ENCODE assay signal across 18 mouse cellular contexts in the genomic region with DNA sequence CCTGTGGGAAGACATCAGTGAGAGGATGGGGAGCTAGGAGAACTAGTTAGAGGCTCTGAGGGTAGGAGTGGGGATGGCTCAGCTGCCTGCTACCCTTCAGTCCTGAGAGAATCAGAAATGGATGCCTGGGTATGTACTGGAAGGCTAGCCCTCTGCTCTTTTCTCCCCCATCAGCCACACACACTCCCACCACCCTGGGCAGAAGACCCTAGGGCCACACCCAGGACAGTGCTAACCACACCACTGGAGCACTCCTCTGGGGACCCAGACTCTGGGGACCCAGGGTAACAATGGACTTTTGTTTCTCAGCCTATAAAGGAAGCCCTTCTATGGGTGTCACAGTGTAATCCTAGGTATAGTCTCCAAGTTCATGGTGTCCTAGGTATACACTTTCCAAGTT.
DNase-seq lines count a peak whose midpoint lies in the region; ATAC-seq and TF ChIP-seq lines count a peak whose summit lies in the region.
"Had no signal": no experiment of that assay in that cellular context is flagged by ENCODE, and none has a peak within 500 bp of the region (broad histone marks: within the 10 kb centered on the region; RNA-seq: fewer than 3 reads in every experiment).

No protein-coding gene starts in this region.

- TF ChIP-seq CTCF in liver, postnatal 0 days (IDR thresholded peaks at IDR 0.05; ENCODE audit: low read depth): no peak
- no peak for TF ChIP-seq CTCF in bone marrow macrophage, adult 2 months (IDR thresholded peaks at IDR 0.05; ENCODE audit: low read depth, low read length)

- H3K4me2 ChIP-seq in heart, embryonic 13.5 days: no peak overlapping the region
- no peak overlapping the region for H3K4me2 ChIP-seq in liver, postnatal 0 days (ENCODE audit: low read depth, low read length)
- no peak overlapping the region for H3K4me2 ChIP-seq in heart, embryonic 16.5 days (ENCODE audit: low read depth, low read length)
- H3K4me2 ChIP-seq: forebrain, embryonic 15.5 days; liver, embryonic 15.5 days; midbrain, embryonic 15.5 days had no signal

- peaks cover 29% of the 10 kb centered on the region for H3K4me1 ChIP-seq in heart, embryonic 13.5 days
- H3K4me1 ChIP-seq in liver, postnatal 0 days (ENCODE audit: insufficient read depth): peaks cover 33% of the 10 kb centered on the region
- H3K4me1 ChIP-seq in bone marrow macrophage, adult 2 months (ENCODE audit: control insufficient read depth, insufficient read depth, low read length): peaks cover 58% of the 10 kb centered on the region
- H3K4me1 ChIP-seq in heart, embryonic 16.5 days (ENCODE audit: control insufficient read depth, insufficient read depth, low read length): peaks cover 14% of the 10 kb centered on the region
- H3K4me1 ChIP-seq: forebrain, embryonic 15.5 days; midbrain, embryonic 15.5 days had no signal

- no peak for TF ChIP-seq EP300 in liver, postnatal 0 days (IDR thresholded peaks at IDR 0.05; ENCODE audit: low read depth)

- no peak for DNase-seq in heart, adult 18-20 months
- DNase-seq in liver, postnatal 0 days: no peak
- DNase-seq in liver: no peak
- no peak for DNase-seq in kidney, postnatal 25 days
- DNase-seq: cerebellum, adult 18-20 months; cerebellum, postnatal 36 days; retina, postnatal 1 day; right cerebral cortex, postnatal 4 days had no signal

- peak overlapping the region; percentile 73 for H3K27ac ChIP-seq in heart, embryonic 13.5 days (replicated peaks)
- peak overlapping the region; percentile 14; the same call in 1 of the 2 replicates for H3K27ac ChIP-seq in liver, postnatal 0 days (ENCODE audit: low read depth)
- peak overlapping the region; percentile 77 for H3K27ac ChIP-seq in bone marrow macrophage, adult 2 months (ENCODE audit: insufficient read depth, low read depth, low read length)
- peak overlapping the region; percentile 80; the same call in 1 of the 2 replicates for H3K27ac ChIP-seq in heart, embryonic 16.5 days (ENCODE audit: low read length)
- H3K27ac ChIP-seq: forebrain, embryonic 15.5 days; hindbrain, postnatal 0 days; liver, embryonic 15.5 days; midbrain, embryonic 15.5 days had no signal

- no peaks in the 10 kb centered on the region for H3K27me3 ChIP-seq in heart, embryonic 13.5 days (replicated peaks)
- H3K27me3 ChIP-seq in liver, postnatal 0 days (ENCODE audit: insufficient read depth, low read length): no peaks in the 10 kb centered on the region
- no peaks in the 10 kb centered on the region for H3K27me3 ChIP-seq in heart, embryonic 16.5 days (ENCODE audit: control insufficient read depth, insufficient read depth, low read length)
- H3K27me3 ChIP-seq: forebrain, embryonic 15.5 days; liver, embryonic 15.5 days; midbrain, embryonic 15.5 days had no signal

- no peak overlapping the region for H3K9ac ChIP-seq in heart, embryonic 13.5 days
- no peak overlapping the region for H3K9ac ChIP-seq in liver, postnatal 0 days (replicated peaks)
- no peak overlapping the region for H3K9ac ChIP-seq in heart, embryonic 16.5 days (ENCODE audit: low read length)
- H3K9ac ChIP-seq: forebrain, embryonic 15.5 days; liver, embryonic 15.5 days; midbrain, embryonic 15.5 days had no signal

- H3K9me3 ChIP-seq in heart, embryonic 13.5 days: no peaks in the 10 kb centered on the region
- H3K9me3 ChIP-seq in liver, postnatal 0 days (ENCODE audit: low read length): no peaks in the 10 kb centered on the region
- H3K9me3 ChIP-seq in heart, embryonic 16.5 days (replicated peaks; ENCODE audit: control insufficient read depth, low read length): no peaks in the 10 kb centered on the region
- H3K9me3 ChIP-seq: forebrain, embryonic 15.5 days; G1E; liver, embryonic 15.5 days; midbrain, embryonic 15.5 days had no signal

- no peak for ATAC-seq in heart, embryonic 13.5 days (ENCODE audit: extremely low read depth, insufficient number of reproducible peaks, low FRiP score, low TSS enrichment)
- no peak for ATAC-seq in liver, postnatal 0 days
- no peak for ATAC-seq in heart, embryonic 16.5 days (replicated peaks; ENCODE audit: extremely low read depth, insufficient read depth, low FRiP score)
- no peak for ATAC-seq in CD4-positive, CD25-positive, alpha-beta regulatory T cell, adult 4 months
- ATAC-seq: forebrain, embryonic 15.5 days; hindbrain, postnatal 0 days; midbrain, embryonic 15.5 days had no signal

- no peak for TF ChIP-seq POLR2A in bone marrow macrophage, adult 2 months (IDR thresholded peaks at IDR 0.05; ENCODE audit: borderline replicate concordance, low read depth, low read length)

- H3K4me3 ChIP-seq in heart, embryonic 13.5 days: no peak overlapping the region
- H3K4me3 ChIP-seq in liver, postnatal 0 days (ENCODE audit: low read depth, low read length): no peak overlapping the region
- H3K4me3 ChIP-seq in bone marrow macrophage, adult 2 months (ENCODE audit: insufficient read depth, low read length): no peak overlapping the region
- H3K4me3 ChIP-seq in heart, embryonic 16.5 days (ENCODE audit: low read length): no peak overlapping the region
- H3K4me3 ChIP-seq: erythroblast, embryonic 14.5 days; forebrain, embryonic 15.5 days; liver, embryonic 15.5 days; midbrain, embryonic 15.5 days had no signal

- no peaks in the 10 kb centered on the region for H3K36me3 ChIP-seq in heart, embryonic 13.5 days
- no peaks in the 10 kb centered on the region for H3K36me3 ChIP-seq in liver, postnatal 0 days (replicated peaks; ENCODE audit: insufficient read depth, low read length)
- no peaks in the 10 kb centered on the region for H3K36me3 ChIP-seq in heart, embryonic 16.5 days (ENCODE audit: control insufficient read depth, insufficient read depth)
- H3K36me3 ChIP-seq: forebrain, embryonic 15.5 days; G1E; liver, embryonic 15.5 days; midbrain, embryonic 15.5 days had no signal

Comparison
In these comparisons a context has a peak if more than half of its experiments do, and no peak if none do; other contexts are left out.
1. H3K27ac ChIP-seq: peak in every context shown above with its lines; median percentile 80 in heart, embryonic 16.5 days; 77 in bone marrow macrophage, adult 2 months; 73 in heart, embryonic 13.5 days; 14 in liver, postnatal 0 days.